Mouse (Mus musculus) cortical plate, adult 2 months (tissue): ENCODE results near the gene Mfsd6l.

Experiments
- CTCF ChIP-seq: fragments of 200-500 bp; IDR thresholded peaks from 2 replicates; pipeline ENCODE4 v1.5.1; 2011; ENCODE audit warnings: mild to moderate bottlenecking, control low read depth, low read length; ENCODE audit not compliant: insufficient read depth; ENCODE audit errors: extremely low read depth
- POLR2A ChIP-seq: fragments of 200-500 bp; IDR thresholded peaks from 2 replicates; pipeline ENCODE4 v1.6.1; 2011; ENCODE audit warnings: mild to moderate bottlenecking, low read length, control low read depth; ENCODE audit not compliant: insufficient read depth; ENCODE audit errors: extremely low read depth

GRCm38 (mm10) chr11:68602200-68602931 lies 46.4 kb downstream of the Mfsd6l start:
- TF ChIP-seq POLR2A, result no peak
- no peak for TF ChIP-seq CTCF
